Mouse (Mus musculus) monocyte, adult 59 days (primary cell): ENCODE data around the gene Upk3a. TPM values are rescaled to one million over a fixed set of nuclear protein-coding genes. Genes with fewer than 3 reads are reported as not detected.

Source experiments
- total RNA-seq, 2 experiments: library from RNA; stranded (reverse); gene quantifications; one replicate each; pipeline ENCODE4 v1.2.4; 2023

The Upk3a gene
- not detected for total RNA-seq

DNA sequence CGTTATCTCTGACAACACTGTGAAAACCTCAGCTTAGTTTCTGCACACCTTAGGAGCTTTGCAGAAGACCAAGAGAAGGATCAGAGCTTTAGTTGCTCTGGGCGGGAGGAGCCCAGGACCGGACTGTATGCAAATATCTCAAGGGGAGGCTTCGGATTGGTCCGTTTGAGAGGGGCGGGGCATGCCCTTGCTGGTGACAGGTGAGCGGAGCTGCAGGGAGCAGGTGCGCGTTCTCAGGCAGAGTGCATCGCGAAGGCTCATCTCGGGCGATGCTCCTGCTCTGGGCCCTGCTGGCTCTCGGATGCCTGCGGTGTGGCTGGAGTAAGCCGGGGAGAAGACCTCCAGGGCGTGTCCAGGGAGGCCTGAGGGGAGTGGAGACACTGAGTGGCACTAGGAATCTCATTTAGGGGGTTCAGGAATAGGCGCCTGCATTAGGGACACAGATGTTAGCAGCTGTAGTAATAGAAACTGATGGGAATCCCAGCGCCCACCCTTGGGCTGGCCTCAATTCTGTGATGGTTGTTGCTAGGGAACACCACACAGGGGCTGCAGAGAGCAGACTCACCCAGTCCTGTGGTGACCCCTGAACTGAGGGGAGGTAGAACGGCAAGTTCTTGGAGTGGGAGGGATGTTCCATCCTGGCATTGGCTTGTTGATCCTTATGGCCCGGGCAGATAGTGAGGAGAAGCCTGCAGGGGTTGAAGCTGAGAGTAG is at the start of gene Upk3a:
Upk3a (plus strand) TSS at position 191 of the 714 bp plus-strand sequence.

DNA sequence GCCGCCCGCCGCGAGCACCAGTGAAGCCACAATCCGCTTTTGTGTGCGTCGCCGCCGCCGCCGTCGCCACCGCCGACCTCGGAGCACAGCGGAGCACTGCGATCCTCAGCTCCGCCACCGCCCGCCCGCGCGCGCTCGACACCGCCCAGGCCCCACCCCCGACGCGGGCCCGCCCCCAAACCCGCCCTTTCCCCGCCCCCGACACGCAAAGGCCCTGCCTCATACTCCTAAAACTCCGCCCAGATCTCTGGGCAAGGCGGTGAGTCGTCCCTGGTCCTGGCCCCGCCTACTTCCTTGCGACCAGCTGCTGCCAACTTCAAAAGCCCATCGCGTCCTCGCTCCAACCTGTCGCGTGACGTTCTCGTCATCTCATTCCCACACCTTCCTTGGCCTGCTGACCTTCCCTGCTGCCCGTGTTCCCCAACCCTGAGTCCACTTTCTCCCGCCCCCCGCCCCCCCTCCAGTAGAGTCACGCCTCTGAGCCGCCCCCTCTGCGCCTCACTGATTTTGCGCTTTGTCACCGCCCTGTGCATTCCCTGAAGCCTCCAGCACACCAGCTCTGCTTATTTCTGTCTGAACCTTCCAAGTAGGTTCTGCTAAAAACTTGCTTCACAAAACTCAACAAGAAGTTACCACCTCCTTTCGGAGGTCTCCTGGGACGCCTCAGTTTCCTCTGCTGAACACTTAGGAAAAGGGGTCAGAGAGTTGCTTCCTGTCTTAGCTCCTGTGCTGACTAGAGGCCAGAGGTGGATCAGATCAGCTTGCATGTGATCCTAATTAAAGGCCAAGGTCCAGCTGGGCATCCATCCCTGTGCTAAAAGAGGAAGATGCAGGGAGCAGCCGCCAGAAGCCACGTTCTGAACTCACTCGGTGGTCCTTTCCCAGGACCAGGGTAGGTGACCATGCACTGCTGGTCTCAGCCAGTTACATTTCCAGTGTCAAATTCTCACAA is 28.8 kb upstream of the Upk3a start, which contains the start of gene 5031439G07Rik:
5031439G07Rik (minus strand) TSS at position 678 of the 952 bp plus-strand sequence.

DNA sequence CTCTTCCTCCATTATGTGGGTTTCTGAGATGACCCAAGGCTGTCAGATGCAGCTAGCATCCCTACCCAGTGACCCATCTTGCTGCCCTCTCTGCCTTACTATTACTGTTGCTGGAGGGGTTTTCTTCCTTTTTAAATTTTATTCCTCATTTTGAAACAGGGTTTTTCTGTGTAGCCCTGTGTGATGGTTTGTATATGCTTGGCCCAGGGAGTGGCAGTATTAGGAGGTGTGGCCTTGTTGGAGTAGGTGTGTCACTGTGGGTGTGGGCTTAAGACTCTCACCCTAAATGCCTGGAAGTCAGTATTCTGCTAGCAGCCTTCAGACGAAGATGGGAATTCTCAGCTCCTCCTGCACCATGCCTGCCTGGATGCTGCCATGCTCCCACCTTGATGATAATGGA is 11.7 kb downstream of the Upk3a start, which contains the start of gene Fam118a:
Fam118a (plus strand) TSS at position 301 of the 400 bp plus-strand sequence.

Other genes starting within 250 kb of the Upk3a start
- 1 to 10 TPM; 1.9 to 4.0 TPM for gene Phf21b, start 161.1 kb upstream of the Upk3a start, total RNA-seq
- under 1 TPM; 0.18 to 0.24 TPM for gene Gm29666, start 97.1 kb upstream of the Upk3a start, total RNA-seq
- 10 to 100 TPM; 29.9 to 32.0 TPM for gene Nup50, start 93.7 kb upstream of the Upk3a start, total RNA-seq
- gene 5031439G07Rik, start 28.6 kb upstream of the Upk3a start, total RNA-seq, result 100 to 1,000 TPM; 169 to 186 TPM
- gene Fam118a, start 11.8 kb downstream of the Upk3a start, total RNA-seq, result 1 to 10 TPM; 6.7 to 8.8 TPM
- gene Smc1b, start 114.8 kb downstream of the Upk3a start, total RNA-seq, result 1 to 10 TPM; 5.8 to 8.4 TPM
- not detected for gene Ribc2, start 114.9 kb downstream of the Upk3a start, total RNA-seq
- gene Fbln1, start 188.8 kb downstream of the Upk3a start, total RNA-seq, result under 1 TPM; 0.97 TPM